Mouse (Mus musculus): ENCODE results near the gene S1pr4. TPM values are rescaled to one million over a fixed set of nuclear protein-coding genes. Genes with fewer than 3 reads are reported as not detected.

S1pr4 gene
- polyA plus RNA-seq (2015; fragmentation: Nextera tagmentation; extraction: Ambion mirVana): 1.0 and 1.1 TPM in 2 replicates

DNA sequence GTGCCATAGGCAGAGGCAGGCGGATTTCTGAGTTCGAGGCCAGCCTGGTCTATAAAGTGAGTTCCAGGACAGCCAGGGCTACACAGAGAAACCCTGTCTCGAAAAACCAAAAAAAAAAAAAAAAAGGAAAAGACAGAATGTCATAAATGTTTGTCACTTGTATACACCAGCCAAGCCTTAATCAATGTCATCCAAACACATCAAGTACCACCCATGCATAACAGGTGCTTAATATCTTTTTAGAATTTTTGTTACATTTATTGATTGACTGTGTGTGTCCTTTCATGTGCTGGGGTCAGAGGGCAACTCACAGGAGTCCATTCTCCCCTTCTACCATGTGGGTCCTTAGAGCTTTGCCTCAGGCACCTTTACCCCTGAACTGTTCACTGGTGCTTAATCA lies at the start of gene S1pr4:
TSS of gene S1pr4 (minus strand) at position 101 of the 400 bp plus-strand sequence.
- Histone ChIP-seq H3K4me3 (replicated peaks) (no peak within 1 kb of the TSS), H3K9me3 (no peaks in the 10 kb centered on the region), H3K36me3 (no peaks in the 10 kb centered on the region), H3K9ac (0 out of 2 replicates have a peak within 1 kb of the TSS, but pooled peaks have one; percentile 2), H3K4me1 (replicated peaks) (peaks cover 15% of the 10 kb centered on the region), H3K27me3 (replicated peaks) (no peaks in the 10 kb centered on the region), H3K4me2 (replicated peaks) (no peak within 1 kb of the TSS), H3K27ac (no peak within 1 kb of the TSS)
- no peak for ATAC-seq
- 84% methylated on average over 3 of the region's 3 CpGs for WGBS

DNA sequence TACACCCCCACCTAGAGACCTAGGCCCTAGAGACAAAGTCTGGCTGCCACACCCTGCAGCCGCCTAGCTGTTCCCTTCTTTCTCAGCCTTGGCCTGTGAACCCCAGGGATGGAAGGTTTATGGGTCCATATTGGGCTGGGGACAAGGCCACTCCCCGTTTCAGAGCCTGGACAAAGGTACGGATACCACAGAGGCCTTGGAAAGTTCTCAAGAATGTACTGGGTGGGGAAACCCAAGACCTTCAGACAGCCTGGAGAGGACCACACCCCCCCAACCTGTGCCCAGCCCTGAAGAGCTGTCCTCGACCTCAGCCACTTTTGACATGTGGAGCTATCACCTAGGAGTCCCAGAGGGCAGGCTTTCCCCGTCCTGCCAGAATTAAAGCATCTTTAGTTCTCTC lies 49.0 kb upstream of the S1pr4 start:
- Histone ChIP-seq H3K4me3 (replicated peaks) (no peak overlapping the region), H3K4me2 (replicated peaks) (peak overlapping the region; percentile 17; the same call in 1 of the 2 replicates), H3K27me3 (replicated peaks) (no peaks in the 10 kb centered on the region), H3K9ac (no peak overlapping the region), H3K27ac (peak overlapping the region; percentile 77), H3K36me3 (no peaks in the 10 kb centered on the region), H3K4me1 (replicated peaks) (peaks cover 15% of the 10 kb centered on the region), H3K9me3 (no peaks in the 10 kb centered on the region)
- 52% methylated on average over 5 of the region's 5 CpGs for WGBS
- ATAC-seq: peak; percentile 13

DNA sequence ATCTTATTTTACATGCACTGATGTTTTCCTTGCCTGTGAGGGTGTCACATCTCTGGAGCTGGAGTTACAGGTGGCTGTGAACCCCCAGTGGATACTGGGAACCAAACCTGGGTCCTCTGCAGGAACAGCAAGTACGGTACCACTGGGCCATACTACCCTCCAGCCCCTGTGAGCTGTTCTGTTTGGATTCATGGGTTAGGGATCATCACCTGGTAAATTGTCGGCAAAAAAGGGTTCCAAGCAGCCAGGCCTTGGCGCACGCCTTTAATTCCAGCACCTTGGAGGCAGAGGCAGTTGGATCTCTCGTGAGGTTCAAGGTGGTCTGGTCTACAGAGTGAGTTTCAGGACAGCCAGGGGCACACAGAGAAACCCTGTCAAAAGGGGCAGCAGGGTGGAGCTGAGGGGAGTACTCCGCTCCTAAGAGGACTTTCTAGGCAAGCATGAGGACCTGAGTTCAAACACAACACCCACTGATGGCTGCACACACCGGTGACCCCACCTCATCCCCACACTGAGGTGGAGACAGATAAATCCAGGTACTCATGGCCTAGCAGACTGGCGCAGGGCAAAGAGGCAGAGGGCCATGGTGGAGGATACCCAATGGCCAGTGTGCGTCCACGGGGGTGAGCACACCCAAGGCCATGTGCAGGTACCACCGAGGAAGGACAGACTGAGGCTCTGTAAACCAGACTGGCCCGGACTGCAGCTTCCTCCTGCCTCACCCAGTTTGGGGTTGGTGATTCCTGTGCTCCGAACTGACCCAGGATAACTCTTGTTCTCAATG lies 47.0 kb upstream of the S1pr4 start:
- no peak overlapping the region for H3K4me3 ChIP-seq (replicated peaks)
- WGBS: 78% methylated on average over 13 of the region's 13 CpGs
- H3K9ac ChIP-seq: no peak overlapping the region
- no peak for ATAC-seq
- no peaks in the 10 kb centered on the region for H3K27me3 ChIP-seq (replicated peaks)
- H3K4me2 ChIP-seq (replicated peaks): peak overlapping the region; percentile 17
- H3K4me1 ChIP-seq (replicated peaks): peaks cover 35% of the 10 kb centered on the region
- peak overlapping the region; percentile 80 for H3K27ac ChIP-seq
- no peaks in the 10 kb centered on the region for H3K9me3 ChIP-seq
- H3K36me3 ChIP-seq: no peaks in the 10 kb centered on the region

- WGBS: 58% methylated on average over 5 of the region's 5 CpGs
- no peaks in the 10 kb centered on the region for H3K27me3 ChIP-seq (replicated peaks)
- H3K4me1 ChIP-seq (replicated peaks): peaks cover 36% of the 10 kb centered on the region
- no peak overlapping the region for H3K9ac ChIP-seq
- H3K27ac ChIP-seq: peak overlapping the region; percentile 88
- H3K9me3 ChIP-seq: no peaks in the 10 kb centered on the region
- no peak overlapping the region for H3K4me3 ChIP-seq (replicated peaks)
- peak; percentile 61 for ATAC-seq
- peak overlapping the region; percentile 55 for H3K4me2 ChIP-seq (replicated peaks)
- no peaks in the 10 kb centered on the region for H3K36me3 ChIP-seq
Observed at GRCm38 (mm10) chr10:81546332-81546731, 46.4 kb upstream of the S1pr4 start.

GRCm38 (mm10) chr10:81545161-81545747 lies 45.3 kb upstream of the S1pr4 start, which contains the start of gene Gna11:
Gna11 (minus strand) TSS chr10:81545190.
- H3K9me3 ChIP-seq: no peaks in the 10 kb centered on the region
- peak; percentile 89 for ATAC-seq
- no peaks in the 10 kb centered on the region for H3K36me3 ChIP-seq
- H3K27me3 ChIP-seq (replicated peaks): no peaks in the 10 kb centered on the region
- peaks cover 41% of the 10 kb centered on the region for H3K4me1 ChIP-seq (replicated peaks)
- peak within 1 kb of the TSS; percentile 96 for H3K9ac ChIP-seq
- peak within 1 kb of the TSS; percentile 94 for H3K4me3 ChIP-seq (replicated peaks)
- peak within 1 kb of the TSS; percentile 81 for H3K4me2 ChIP-seq (replicated peaks)
- under 1% methylated on average over 59 of the region's 59 CpGs for WGBS
- H3K27ac ChIP-seq: peak within 1 kb of the TSS; percentile 90

- H3K27ac ChIP-seq: peak overlapping the region; percentile 83
- WGBS: under 1% methylated on average over 93 of the region's 93 CpGs
- no peaks in the 10 kb centered on the region for H3K27me3 ChIP-seq (replicated peaks)
- no peaks in the 10 kb centered on the region for H3K9me3 ChIP-seq
- H3K4me2 ChIP-seq (replicated peaks): peak overlapping the region; percentile 81
- peak overlapping the region; percentile 94 for H3K4me3 ChIP-seq (replicated peaks)
- H3K36me3 ChIP-seq: no peaks in the 10 kb centered on the region
- ATAC-seq: peak; percentile 13; the same call in 1 of the 2 replicates
- H3K4me1 ChIP-seq (replicated peaks): peaks cover 46% of the 10 kb centered on the region
- H3K9ac ChIP-seq: peak overlapping the region; percentile 96
Observed at GRCm38 (mm10) chr10:81544296-81545160, 44.6 kb upstream of the S1pr4 start.

DNA sequence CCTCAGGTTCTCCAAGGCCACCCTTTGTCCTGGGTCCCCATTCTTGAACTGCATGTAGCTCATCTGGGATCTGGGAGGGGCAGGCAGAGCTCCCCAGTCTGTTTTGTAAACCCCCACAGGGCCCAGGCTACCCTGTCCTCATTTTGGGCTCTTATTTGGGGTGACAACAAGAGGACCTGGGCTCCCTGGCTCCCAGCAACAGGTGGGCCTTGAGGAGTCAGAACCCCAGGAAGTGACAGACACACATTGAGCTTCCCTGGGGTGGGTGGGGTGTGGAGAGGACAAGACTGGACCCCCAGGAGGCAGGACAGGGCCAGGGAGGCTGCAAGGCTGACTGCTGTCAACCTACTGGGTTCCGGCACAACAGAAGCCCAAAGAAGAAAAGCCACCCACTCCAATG lies 43.7 kb upstream of the S1pr4 start:
- Histone ChIP-seq H3K36me3 (no peaks in the 10 kb centered on the region), H3K9ac (peak overlapping the region; percentile 96), H3K4me2 (replicated peaks) (peak overlapping the region; percentile 81), H3K4me3 (replicated peaks) (peak overlapping the region; percentile 94), H3K4me1 (replicated peaks) (peaks cover 49% of the 10 kb centered on the region), H3K27ac (peak overlapping the region; percentile 67; the same call in 1 of the 2 replicates), H3K27me3 (replicated peaks) (no peaks in the 10 kb centered on the region), H3K9me3 (no peaks in the 10 kb centered on the region)
- 76% methylated on average over 1 of the region's 1 CpGs for WGBS
- no peak for ATAC-seq

GRCm38 (mm10) chr10:81542727-81543460 lies 43.0 kb upstream of the S1pr4 start:
- ATAC-seq: no peak
- Histone ChIP-seq H3K9ac (peak overlapping the region; percentile 96), H3K27me3 (replicated peaks) (no peaks in the 10 kb centered on the region), H3K9me3 (no peaks in the 10 kb centered on the region), H3K36me3 (no peaks in the 10 kb centered on the region), H3K4me1 (replicated peaks) (peaks cover 49% of the 10 kb centered on the region), H3K4me3 (replicated peaks) (peak overlapping the region; percentile 94), H3K27ac (peak overlapping the region; percentile 79), H3K4me2 (replicated peaks) (peak overlapping the region; percentile 81)
- 59% methylated on average over 7 of the region's 7 CpGs for WGBS

- peak overlapping the region; percentile 96 for H3K9ac ChIP-seq
Observed at GRCm38 (mm10) chr10:81541803-81542202, 41.9 kb upstream of the S1pr4 start.

DNA sequence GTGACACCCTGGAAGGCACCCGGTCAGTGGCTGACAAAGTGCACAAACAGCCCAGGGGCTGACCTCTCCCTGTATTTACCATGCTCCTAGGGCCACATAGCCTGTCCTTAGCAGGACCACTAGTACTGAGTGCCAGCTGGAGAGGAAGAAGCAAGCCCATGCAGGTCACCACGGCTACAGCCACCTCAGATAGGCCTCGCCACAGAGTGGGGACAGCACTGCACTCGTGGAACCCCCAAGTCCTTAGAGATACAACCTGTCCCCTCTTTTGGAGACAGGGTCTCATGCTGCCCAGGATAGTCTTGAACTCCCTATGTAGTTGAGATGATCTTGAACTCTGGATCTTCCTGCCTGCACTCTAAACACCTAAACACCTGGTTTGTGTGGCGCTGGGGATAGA lies 41.4 kb upstream of the S1pr4 start:
- peak overlapping the region; percentile 96 for H3K9ac ChIP-seq
- ATAC-seq: no peak
- peak overlapping the region; percentile 94 for H3K4me3 ChIP-seq (replicated peaks)

More at GRCm38 (mm10) chr10:81541803-81542202, 41.9 kb upstream of the S1pr4 start:
- Histone ChIP-seq H3K4me2 (replicated peaks) (peak overlapping the region; percentile 81), H3K4me1 (replicated peaks) (peaks cover 45% of the 10 kb centered on the region), H3K27ac (peak overlapping the region; percentile 79), H3K36me3 (0 out of 2 replicates have a peak, but pooled peaks cover 3% of the 10 kb centered on the region), H3K9me3 (no peaks in the 10 kb centered on the region), H3K4me3 (replicated peaks) (peak overlapping the region; percentile 94), H3K27me3 (replicated peaks) (no peaks in the 10 kb centered on the region)
- no peak for ATAC-seq
- WGBS: 51% methylated on average over 10 of the region's 10 CpGs

DNA sequence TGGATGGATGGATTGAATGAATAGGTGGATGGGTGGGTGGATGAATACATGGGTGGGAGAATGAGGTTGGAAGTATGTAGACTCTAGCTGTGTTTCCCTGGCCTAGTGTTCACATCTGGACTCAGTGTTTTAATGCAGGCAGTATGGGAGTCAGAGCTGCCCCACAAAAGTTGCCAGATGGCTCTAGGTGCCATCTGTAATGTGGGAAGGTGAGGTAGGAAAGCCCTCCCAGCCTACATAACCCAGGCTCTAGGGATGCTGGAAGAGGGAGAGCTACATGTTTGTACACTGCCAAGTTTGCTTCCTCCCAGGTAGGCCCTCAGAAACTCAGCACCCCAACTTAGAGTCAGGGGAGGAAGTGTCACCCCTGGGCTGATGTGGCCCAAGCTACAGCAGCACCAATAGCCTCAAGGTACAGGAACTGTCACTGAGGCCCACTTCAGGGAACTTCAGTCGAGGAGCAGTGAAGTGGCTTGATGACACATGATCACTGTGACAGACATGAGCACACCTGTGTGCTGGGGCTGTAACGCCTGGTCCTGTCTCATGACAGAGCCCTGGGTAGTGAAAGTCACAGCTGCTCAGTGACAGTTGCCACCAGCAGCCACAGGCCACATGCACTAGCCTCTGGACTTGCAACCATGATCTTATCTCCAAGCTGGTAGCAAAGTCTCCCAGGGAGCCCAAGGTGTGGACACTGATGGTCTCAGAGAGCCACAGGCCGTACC lies 38.6 kb upstream of the S1pr4 start:
- Histone ChIP-seq H3K9ac (0 out of 2 replicates have a peak overlapping the region, but pooled peaks have one; percentile 9), H3K9me3 (no peaks in the 10 kb centered on the region), H3K4me1 (replicated peaks) (peaks cover 36% of the 10 kb centered on the region), H3K4me3 (replicated peaks) (no peak overlapping the region), H3K27me3 (replicated peaks) (no peaks in the 10 kb centered on the region), H3K4me2 (replicated peaks) (no peak overlapping the region), H3K27ac (no peak overlapping the region), H3K36me3 (peaks cover 15% of the 10 kb centered on the region)
- WGBS: 77% methylated on average over 3 of the region's 3 CpGs
- ATAC-seq: no peak

More for the DNA sequence above, 41.4 kb upstream of the S1pr4 start:
- peak overlapping the region; percentile 79 for H3K27ac ChIP-seq
- H3K36me3 ChIP-seq: 0 out of 2 replicates have a peak, but pooled peaks cover 3% of the 10 kb centered on the region
- no peaks in the 10 kb centered on the region for H3K27me3 ChIP-seq (replicated peaks)
- peaks cover 44% of the 10 kb centered on the region for H3K4me1 ChIP-seq (replicated peaks)
- 69% methylated on average over 5 of the region's 5 CpGs for WGBS
- H3K4me2 ChIP-seq (replicated peaks): peak overlapping the region; percentile 81
- H3K9me3 ChIP-seq: no peaks in the 10 kb centered on the region
